Mouse (Mus musculus): ENCODE data around the gene Itga3.
"Not testable (repeated sequence)": the region's sequence is repeated elsewhere in the genome, so short reads cannot be mapped to it uniquely, and the experiment has no call there.

Itga3 gene

GRCm38 (mm10) chr11:95032945-95033344 lies 43.7 kb downstream of the Itga3 start:
- no peak for DNase-seq (ENCODE audit: low read depth, low spot score)

GRCm38 (mm10) chr11:95027850-95028470 lies 48.6 kb downstream of the Itga3 start:
- no peak for DNase-seq (ENCODE audit: low read depth, low spot score)

- no peak for DNase-seq (ENCODE audit: low read depth, low spot score)
Observed at GRCm38 (mm10) chr11:95026849-95027248, 49.8 kb downstream of the Itga3 start.

- DNase-seq (ENCODE audit: low read depth, low spot score) = no peak
Observed at GRCm38 (mm10) chr11:95026090-95026542, 50.5 kb downstream of the Itga3 start.

- no peak for DNase-seq (ENCODE audit: low read depth, low spot score)
Observed at GRCm38 (mm10) chr11:95025227-95026012, 51.2 kb downstream of the Itga3 start.

- no peak for DNase-seq (ENCODE audit: low read depth, low spot score)
Observed at GRCm38 (mm10) chr11:95024439-95025184, 52.0 kb downstream of the Itga3 start.

- no peak for DNase-seq (ENCODE audit: low read depth, low spot score)
Observed at GRCm38 (mm10) chr11:95023481-95023880, 53.1 kb downstream of the Itga3 start.

- no peak for DNase-seq (ENCODE audit: low read depth, low spot score)
Observed at GRCm38 (mm10) chr11:95022237-95022992, 54.2 kb downstream of the Itga3 start.

- no peak for DNase-seq (ENCODE audit: low read depth, low spot score)
Observed at GRCm38 (mm10) chr11:95015484-95015883, 61.1 kb downstream of the Itga3 start.

- DNase-seq (ENCODE audit: low read depth, low spot score) = no peak
Observed at GRCm38 (mm10) chr11:95012487-95012886, 64.1 kb downstream of the Itga3 start.

- DNase-seq (ENCODE audit: low read depth, low spot score) = no peak
Observed at GRCm38 (mm10) chr11:95012075-95012474, 64.5 kb downstream of the Itga3 start.

GRCm38 (mm10) chr11:95011416-95011815 lies 65.2 kb downstream of the Itga3 start:
- DNase-seq (ENCODE audit: low read depth, low spot score) = no peak

GRCm38 (mm10) chr11:95010841-95011403 lies 65.7 kb downstream of the Itga3 start:
- DNase-seq (ENCODE audit: low read depth, low spot score) = not testable (repeated sequence)

- no peak for DNase-seq (ENCODE audit: low read depth, low spot score)
Observed at GRCm38 (mm10) chr11:95010141-95010739, 66.4 kb downstream of the Itga3 start.

GRCm38 (mm10) chr11:95009629-95010014 lies 67.0 kb downstream of the Itga3 start, which contains the start of gene Samd14:
Gene Samd14 (plus strand): TSS chr11:95009879.
- peak; percentile 84 for DNase-seq (ENCODE audit: low read depth, low spot score)

GRCm38 (mm10) chr11:95008661-95009628 lies 67.7 kb downstream of the Itga3 start:
- DNase-seq (ENCODE audit: low read depth, low spot score) = no peak

GRCm38 (mm10) chr11:95007418-95007817 lies 69.2 kb downstream of the Itga3 start:
- no peak for DNase-seq (ENCODE audit: low read depth, low spot score)

- peak; percentile 79 for DNase-seq (ENCODE audit: low read depth, low spot score)
Observed at GRCm38 (mm10) chr11:95006525-95007219, 69.9 kb downstream of the Itga3 start.

- DNase-seq (ENCODE audit: low read depth, low spot score) = no peak
Observed at GRCm38 (mm10) chr11:95006038-95006437, 70.6 kb downstream of the Itga3 start.

All from mesoderm, embryonic 11.5 days (tissue).